Mouse (Mus musculus): ENCODE measurements at regions not wholly inside any gene's neighbourhood (a gene's known extent, or its start where the extent isn't known, plus 50 kb on each side); places are given as distances from the start of the nearest gene placed in this dataset.
"Not testable (repeated sequence)": the region's sequence is repeated elsewhere in the genome, so short reads cannot be mapped to it uniquely, and the experiment has no call there.

DNA sequence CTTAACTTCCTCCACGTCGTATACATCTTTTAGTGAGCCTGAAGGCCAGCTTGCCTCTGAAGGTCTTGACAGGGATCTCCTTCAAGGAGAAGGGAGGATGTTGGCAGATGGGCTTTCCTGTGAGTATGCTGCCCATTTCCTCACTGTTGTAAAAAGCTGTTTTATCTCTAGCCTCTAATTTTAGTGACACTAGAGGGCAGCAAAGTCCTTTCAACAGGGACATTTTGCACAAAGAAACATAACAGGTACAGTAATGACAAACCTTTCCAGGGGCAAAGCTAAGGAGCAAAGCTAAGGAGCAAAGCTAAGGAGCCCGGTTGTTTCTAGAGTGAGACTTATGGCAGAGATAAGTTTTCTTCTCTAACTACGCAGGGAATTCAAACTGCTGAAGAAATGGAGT lies 59.0 kb upstream of the Kbtbd8 start:
- no peak for DNase-seq (ENCODE audit: low spot score)

DNA sequence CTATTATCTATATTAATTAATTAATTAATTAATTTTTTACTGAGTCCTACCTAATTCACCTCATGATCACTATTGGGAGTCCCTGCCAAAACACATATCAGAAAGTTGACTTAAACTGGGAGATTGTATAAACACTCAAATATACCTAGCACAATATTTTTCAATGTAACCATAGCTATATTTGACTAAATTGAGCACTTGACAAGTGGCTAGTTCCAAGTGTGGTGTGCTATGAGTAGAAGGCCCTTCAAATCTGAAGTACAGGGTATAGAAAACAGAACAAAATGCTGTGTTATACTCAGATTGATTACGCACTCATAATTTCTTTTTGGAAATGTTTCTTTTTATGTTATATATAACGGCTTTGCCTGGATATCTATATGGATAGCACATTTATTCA lies 60.8 kb upstream of the Kbtbd8 start:
- no peak for DNase-seq (ENCODE audit: low spot score)

DNA sequence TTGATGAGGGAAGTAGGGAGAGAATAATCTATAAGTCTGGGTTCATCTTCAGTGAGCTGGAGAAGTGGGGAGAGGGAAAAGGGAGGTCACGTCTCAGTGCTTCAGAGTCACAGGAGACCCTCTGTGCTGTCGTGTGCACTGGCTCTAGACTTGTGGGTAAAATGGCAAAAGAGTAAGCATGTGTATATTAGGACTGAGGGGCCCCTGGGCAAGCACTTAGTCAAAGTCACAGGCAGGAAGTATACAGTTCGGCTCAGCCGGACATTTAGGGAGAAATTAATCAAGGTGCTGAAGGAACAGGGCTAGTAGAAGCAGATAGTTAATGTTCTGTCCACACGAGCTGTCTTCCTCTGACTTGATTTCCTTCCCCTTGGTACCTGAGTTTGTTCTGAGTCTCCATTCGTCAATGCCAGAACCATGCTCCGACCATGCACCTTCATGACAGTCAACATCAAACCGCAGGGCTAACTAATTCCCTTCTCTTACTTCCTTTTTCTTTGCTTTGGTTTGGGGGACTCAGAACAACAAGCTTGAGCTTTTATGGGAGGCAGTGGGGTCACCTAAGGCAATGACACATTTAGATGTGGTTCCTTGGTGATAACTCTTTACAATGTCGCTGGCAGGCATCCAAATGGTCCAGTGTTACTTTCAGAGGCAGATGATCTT lies 63.2 kb upstream of the Kbtbd8 start:
- no peak for DNase-seq (ENCODE audit: low spot score)

DNA sequence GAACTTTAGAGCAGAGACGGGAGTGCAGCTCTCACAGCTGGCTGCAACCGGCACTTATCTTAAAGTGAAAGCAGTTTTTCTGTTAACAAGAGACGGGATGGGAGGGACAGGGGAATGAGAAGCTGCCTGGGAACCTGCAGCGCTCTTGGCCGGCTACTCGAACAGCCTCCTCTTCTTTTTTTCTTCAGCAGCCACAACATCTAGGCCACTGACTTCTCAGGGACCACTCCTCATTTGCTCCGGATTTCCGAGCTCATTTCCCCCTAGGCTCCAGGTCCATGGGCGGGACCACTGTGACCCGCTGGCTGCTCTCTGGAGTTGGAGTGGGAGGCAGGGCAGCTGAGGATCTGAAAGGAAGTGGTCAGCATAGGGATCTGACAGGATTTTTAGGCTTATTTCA lies 75.7 kb upstream of the Kbtbd8 start:
- not testable (repeated sequence) for DNase-seq (ENCODE audit: low spot score)

DNA sequence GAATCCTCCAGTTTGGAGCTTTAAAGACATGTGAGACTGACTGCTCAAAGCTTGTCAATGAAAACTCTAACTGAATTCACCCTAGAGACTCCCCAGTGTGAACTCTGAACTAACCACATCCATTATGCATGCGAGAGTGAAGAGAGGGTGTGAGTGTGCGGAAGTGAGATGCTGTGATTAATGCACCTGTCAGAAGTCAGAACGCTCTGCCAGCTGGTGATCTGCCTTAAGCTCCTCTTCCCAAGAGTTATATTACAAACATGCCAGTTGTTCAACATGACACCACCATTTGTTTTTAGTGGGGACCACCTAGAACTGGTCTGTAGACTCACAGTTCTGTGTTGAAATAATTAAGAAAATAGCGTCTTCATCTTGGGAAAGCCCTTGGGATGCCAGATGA lies 92.8 kb upstream of the Kbtbd8 start:
- DNase-seq (ENCODE audit: low spot score): no peak

DNA sequence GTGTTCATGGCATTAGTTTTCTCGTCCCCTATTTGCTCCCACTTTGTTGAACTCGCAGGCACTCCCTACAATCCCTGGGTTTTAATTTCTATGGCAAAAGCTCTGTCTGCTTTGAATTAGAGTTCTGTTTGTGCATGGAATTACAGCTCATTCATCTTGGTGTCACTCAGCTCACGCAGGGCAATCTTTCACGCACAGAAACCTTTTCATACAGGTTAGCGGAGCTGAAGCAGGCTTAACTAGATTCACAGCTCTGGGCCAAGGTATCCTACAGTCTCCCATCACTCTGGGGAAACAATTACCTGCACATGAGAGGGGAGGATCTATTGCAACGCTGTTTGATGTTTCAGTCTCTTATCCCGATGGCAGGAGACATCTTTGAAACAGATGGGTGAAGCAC lies 95.3 kb upstream of the Kbtbd8 start:
- DNase-seq (ENCODE audit: low spot score): no peak

DNA sequence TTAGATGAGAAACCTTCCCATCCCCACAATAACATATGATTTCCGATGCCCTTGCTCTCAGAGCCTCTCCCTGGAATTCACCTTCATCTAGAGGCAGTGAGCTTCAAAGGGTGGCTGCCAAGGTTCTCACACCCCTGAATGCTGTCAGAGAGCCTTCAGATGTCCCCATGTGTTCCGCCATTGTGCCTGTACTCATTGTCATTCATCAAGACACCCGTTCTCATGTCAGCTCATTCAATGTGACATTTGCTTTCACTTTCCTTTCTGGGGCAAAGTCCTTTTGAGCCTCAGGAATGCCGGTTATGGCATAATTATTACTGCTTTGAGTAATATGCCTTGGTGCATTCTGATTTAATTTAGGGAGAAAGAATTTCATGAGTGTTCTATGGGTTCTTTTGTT lies 99.1 kb upstream of the Kbtbd8 start:
- no peak for DNase-seq (ENCODE audit: low spot score)

DNA sequence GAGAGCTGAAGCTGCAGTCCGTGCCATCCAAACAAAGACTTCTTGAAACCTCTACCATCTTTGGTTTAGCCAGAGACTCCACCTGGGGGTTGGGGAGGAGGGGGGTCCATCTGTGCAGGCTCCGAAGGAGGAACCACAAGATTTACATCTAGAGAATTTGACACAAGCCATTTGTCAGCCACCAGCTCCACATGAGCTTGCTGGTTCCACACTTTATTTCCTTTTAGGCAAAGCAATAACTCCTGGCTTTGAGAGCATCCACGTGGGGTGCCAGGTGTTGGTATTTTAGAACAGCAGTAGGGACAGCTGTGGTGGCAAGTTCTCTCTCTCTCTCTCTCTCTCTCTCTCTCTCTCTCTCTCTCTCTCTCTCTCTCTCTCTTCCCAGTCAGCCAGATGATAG lies 99.6 kb upstream of the Kbtbd8 start:
- DNase-seq (ENCODE audit: low spot score): no peak

DNA sequence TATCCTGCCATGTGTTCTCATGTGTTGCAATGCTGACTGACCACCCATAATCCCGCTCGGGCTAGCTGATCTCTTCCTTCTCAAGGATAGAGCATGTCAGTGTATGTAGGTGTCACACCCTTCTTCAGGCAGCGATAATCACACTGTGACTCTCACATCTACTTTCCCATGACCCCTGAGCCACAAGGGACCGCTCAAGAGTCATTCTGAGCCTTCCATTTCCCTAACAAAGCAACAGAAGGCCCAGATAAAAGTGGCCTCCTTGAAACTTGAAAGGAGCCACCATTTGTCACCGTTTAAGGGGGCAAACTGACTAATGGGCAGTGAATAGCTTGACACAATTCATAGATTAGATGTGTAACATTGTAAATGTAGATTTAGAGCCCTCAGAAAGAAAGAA lies 103.9 kb upstream of the Kbtbd8 start:
- no peak for DNase-seq (ENCODE audit: low spot score)

DNA sequence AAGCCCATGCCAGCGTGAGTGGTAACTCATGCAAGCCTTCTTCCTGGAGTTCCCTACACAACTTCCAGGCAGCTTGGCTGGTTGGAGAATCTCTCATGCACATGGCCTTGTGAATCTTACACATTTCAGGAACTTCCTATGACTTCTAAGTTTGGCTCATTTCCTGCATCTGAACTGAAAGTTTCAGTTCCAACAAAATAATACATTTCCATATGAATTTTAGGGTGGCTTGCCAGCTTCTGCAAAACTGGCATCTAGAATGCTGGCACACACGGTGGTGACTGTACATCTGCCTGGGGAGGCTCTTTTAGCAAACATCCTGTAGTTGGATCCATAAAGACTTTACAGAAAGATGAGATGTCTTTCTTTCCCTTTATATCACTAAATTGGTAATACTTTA lies 110.6 kb upstream of the Kbtbd8 start:
- DNase-seq (ENCODE audit: low spot score): no peak

DNA sequence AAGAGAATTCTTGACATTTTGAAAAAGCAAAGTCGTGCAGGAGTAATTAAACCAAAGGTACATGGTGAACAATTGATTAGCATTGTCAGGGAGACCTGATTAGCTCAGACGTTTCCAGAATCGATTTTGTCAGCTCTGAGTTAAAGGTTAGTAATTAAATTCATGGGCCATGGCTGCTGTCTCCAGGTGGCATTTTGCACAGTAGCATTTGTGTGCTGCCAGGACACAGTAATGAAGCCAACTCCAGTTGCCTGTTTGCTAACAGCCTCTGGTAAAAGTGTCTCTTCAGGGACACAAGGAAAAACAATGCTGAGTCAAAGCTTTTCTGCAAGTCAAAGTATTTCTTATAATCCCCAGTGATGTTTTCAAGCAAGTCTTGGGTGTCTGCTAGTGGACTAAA lies 113.3 kb upstream of the Kbtbd8 start:
- no peak for DNase-seq (ENCODE audit: low spot score)

DNA sequence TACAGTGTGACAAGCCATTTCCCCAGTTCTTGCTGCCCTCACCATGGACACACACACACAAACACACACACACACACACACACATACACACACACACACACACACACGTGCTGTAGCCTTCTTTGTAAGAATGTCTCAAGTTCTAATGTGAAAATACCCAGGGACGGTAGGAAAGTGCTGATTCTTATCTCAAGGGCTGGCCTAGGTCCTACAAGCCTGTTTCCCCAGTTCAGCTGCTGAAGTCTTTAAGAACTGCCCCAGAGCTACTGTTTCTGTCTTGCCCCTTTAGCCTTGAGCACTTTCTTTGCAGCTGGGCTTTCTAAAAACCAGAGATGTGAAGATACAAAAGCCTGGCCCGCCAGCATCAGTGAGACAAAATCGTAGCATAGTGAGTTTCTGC lies 117.5 kb upstream of the Kbtbd8 start:
- no peak for DNase-seq (ENCODE audit: low spot score)

DNA sequence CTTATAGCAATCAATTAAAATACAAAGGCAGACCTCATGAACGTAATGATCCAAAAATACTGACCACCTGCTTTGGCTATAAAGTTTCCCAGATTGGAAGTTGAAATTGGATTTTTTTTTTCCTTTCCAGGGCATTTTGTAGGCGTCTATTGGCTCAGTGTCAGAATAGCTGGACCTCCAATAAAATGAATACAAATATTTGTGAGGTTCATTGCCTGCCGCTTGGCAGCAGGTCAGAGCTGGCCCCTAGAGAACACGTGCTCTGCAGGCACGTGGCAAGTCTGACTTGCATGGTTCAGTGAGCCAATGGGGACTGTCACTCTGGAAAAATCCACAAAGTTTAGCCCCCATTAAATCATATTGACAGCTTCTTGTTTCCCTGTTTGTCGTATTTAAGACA lies 118.0 kb upstream of the Kbtbd8 start:
- DNase-seq (ENCODE audit: low spot score): no peak

DNA sequence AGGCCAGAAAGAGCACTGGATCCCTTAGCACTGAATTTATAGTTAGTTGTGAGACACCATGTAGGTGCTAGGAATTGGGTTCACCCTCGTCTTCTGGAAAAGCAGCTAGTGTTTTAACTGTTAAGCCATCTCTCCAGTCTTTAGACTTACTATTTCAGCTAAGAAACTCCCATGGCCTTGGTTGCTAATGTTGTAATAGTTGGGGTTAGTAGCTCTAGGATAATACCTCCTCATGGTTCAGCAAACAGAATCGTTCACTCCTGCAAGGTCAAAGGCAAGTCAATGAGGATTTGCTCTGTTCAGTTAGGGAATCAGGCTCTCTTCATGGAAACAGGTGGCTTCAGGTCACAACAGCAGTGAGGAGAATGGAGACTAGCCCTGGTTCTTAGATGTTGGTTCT lies 118.7 kb upstream of the Kbtbd8 start:
- no peak for DNase-seq (ENCODE audit: low spot score)

DNA sequence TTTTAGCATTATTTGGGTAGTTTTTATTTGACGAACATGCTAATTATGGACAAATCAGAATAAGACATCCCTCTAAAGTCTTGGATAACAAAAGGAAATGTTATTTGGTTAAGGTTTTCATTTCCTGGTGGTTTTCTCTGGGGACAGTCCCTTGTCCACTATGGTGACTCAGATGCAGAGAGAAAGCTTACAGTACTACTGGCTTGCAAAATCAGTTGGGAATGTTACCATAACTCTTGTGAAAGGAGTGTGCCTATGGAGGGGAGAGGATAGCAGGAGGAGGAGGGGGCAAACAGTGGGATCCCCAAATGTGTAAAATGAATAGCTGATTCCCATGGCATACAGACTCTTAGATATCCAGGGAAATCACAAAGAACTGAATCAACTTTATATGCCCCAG lies 122.7 kb upstream of the Kbtbd8 start:
- no peak for DNase-seq (ENCODE audit: low spot score)

DNA sequence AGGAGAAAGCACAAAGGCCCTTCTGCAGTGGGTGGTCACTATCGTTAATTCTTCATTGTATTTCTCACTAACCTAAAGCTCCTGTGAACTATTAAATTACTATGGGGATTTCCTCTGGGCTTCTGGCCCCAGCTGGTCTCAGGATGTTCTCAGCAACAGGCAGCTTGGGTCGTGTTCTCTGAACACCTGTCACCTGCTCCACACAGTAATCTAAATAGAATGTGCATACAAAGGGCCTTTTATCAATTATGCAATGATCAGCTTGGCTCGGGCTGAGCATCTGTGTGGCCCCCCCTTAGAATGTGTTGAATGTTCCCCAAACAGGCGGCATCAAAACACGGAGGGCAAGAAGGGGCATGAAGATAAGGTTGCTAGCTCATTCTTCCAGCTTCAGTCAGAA lies 129.6 kb upstream of the Kbtbd8 start:
- no peak for DNase-seq (ENCODE audit: low spot score)

DNA sequence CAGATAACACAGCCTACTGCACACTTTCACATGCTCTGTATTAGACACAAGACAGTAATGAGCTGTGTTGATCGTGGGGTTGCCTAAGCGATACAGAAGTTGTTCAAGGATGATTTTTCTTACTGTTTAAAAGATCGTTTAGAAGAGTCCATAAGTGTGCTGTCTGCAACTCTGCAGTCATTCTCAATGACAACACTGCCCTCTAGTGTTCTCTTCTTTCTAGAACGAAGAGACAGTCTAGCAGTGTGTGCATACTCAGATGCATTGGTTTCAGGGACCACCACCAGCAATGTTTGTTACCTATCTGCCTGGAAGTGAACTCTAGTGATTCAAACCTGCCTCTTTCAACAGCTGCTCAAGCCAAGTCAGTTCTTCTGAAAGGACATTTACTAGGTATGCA lies 130.7 kb upstream of the Kbtbd8 start:
- no peak for DNase-seq (ENCODE audit: low spot score)

DNA sequence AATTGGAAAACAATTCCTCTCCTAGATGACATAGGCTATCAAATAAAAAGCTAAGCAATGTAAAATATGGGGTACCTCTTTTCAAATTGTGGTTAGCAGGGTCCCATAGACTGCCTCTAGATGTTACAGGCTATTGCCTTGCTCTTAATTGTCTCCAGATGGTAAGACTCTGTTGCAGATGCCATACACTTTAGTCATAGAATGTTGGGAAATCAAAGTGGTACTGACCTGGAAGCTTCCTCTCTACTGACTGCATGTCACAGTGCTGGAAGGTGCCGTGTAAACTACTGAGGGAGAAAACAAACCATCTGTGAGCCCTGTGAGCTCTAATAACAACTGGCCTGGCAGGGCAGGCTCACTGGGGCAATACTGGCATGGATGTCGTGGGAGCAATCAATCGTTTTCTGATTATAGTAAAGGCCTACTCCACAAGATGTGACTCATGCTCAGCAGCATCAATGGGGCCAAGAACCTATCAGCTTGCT lies 132.6 kb upstream of the Kbtbd8 start:
- DNase-seq (ENCODE audit: low spot score): no peak

DNA sequence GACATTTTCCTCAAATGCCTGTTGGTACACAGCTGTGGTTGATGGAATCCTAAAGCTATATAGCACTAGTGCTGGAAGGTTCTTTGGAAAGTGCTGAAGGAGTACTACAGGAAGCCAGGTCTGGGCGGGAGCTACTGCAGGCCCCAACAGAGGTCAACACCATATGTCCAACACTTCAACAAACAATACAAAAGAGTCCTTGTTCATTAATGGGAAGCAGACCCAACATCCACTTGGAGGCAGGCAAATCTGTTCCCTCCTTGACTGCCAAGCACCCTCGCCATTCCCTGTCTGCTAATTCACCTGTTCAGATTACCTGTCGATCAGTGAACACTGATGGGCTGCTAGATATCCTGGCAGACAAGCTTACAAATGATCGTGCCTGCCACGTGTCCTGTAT lies 148.4 kb upstream of the Kbtbd8 start:
- no peak for DNase-seq (ENCODE audit: low spot score)

DNA sequence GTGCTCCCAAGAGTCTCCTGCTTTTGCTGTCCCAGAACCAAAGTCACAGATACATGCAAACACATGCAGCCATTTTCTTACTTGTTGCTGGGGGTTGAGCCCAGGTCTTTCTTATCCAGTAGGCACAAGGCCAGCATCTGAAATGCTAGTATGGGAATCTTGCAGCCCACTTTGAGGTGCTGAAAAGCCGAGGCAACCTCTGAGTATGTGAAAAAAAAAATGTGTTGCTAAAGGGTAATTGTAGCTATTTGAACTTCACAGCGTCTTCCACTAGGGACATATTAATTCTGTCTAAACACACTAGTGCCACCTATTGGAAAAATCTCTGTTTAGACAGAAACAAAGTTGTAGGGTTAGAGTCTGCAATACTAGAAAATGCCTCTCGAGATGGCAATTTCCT lies 150.1 kb upstream of the Kbtbd8 start:
- DNase-seq (ENCODE audit: low spot score): no peak

DNA sequence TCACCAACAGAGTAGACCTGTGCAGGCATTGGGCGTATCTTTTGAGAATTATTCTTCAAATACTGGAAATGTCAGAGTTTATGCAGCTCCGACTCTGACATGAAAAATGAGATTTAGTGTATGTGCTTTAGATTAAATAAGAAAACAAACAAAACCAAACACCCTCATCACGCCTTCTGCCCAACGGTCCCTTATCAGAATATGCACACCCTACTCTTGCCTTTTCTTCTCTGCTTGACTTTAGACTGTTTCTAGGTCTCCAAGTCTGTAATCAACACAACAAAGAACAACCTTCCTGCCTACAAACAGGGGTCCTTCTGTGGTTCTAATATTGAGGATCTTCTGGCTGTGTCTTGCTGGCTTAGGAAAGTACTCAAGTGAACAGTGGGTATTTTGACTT lies 153.8 kb upstream of the Kbtbd8 start:
- DNase-seq (ENCODE audit: low spot score): no peak

DNA sequence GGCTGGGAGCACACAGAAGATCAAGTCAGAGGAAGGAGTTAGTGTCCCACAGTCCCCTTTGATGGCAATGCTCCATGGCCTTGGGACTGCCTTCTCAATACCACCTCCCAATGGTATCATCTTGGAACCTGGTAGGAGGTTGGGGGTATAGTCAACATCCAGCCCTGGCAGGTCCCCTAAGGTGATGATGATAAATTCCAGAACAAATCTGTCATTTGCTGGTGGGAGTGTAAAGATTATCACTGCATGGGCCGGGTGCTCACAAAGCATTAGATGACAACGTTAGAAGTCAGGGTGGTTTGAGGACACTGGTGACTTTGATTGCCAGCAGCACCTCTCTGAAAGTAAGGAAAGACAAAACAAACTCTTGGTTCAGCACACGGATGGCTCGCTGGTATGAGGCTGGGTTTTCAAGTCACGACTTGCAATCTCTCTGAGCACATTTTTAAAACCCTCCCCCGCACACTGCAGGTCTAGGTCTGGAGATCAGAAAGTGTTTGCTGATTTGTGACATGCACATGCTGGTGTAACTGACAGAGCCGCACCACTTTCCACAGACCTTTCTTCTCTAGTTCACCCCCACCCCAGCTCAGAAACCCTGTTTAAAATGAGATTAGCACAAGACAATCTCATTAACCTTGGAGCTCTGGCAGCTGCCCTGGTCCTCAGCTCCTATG lies 154.5 kb upstream of the Kbtbd8 start:
- no peak for DNase-seq (ENCODE audit: low spot score)

DNA sequence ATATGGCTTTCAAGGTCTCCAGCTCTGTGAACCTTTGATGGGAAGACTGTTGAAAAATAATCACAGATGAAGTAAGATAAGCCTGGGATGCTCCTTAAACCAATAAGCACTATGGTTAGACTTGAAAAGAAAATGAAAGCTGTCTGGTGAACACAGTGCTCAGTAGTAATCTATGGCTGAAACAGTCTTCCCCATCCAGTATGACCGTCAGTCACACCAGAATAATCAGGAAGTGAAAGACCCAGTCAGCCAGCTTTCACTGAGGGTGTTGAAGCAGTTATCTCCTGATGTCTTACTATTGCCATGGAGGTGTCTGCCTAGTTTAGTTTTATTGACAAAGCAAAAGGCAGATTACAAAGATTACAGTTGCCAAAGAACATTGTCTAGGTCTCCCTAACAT lies 155.2 kb upstream of the Kbtbd8 start:
- DNase-seq (ENCODE audit: low spot score): no peak

DNA sequence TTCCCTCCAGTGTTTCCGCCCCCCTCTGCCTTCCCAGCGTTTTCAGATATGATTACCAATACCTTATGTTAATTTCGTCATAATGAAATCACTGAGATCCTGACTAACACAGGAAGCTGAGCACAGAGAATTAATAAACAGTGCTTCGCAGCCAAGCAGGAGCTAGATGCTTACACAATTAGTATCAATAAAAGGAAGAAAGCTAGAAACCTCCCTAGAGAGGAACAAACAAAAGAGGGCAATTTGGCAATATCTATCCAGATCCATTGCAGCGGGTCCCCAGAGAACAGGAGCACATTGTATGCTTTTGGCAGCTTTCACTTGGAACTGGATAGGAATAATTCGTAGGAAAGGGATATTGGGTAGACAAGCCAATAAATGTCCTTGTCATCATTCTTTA lies 159.1 kb upstream of the Kbtbd8 start:
- no peak for DNase-seq (ENCODE audit: low spot score)
